Mouse (Mus musculus) kidney, adult 2 months (tissue): ENCODE data around the gene Il17rc.

Experiments used
- CTCF ChIP-seq: fragments of 200-500 bp; conservative IDR thresholded peaks from 2 replicates; pipeline ENCODE4 v1.5.1; 2011; ENCODE audit warnings: low read depth, mild to moderate bottlenecking, control low read depth, low read length, moderate library complexity, mixed read lengths; ENCODE audit not compliant: insufficient read depth, insufficient read length
- POLR2A ChIP-seq: fragments of 200-500 bp; IDR thresholded peaks from one replicate; pipeline ENCODE4 v1.6.1; 2011; ENCODE audit warnings: low read depth, low read length, control low read depth

DNA sequence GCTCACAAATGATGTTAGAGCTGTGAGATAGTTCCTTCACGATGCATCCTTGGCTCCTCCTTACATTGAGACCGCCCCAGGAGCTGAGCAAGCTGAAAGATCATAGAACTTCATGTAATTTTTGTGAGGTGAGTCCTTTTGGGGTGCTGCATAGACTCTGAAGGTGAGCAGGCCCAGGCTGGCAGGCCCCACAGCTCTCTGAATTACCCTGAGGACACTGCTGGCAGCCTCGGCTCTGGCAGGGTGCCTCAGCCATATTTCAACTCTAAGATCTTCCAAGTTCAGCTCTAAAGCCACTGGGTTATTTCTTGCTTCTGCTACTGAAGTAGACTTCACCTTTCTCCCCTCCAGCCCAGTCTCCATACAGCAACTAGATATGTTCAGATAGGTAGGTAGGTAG is 30.5 kb upstream of the Il17rc start:
- TF ChIP-seq POLR2A, result no peak
- TF ChIP-seq CTCF, result no peak
